Mouse (Mus musculus) cerebral cortex, adult 2 months (tissue): ENCODE data around the gene Cyp2d11.

Experiments
- WGBS: fragments of 180-500 bp; shearing (Covaris S2); methylation state at CpG from one replicate; pipeline ENCODE4 v1.1.7; 2018; 5-methylcytosine and 5-hydroxymethylcytosine counted together

Cyp2d11 gene

GRCm38 (mm10) chr15:82393922-82394321, at the start of gene Cyp2d11:
Cyp2d11 (minus strand) TSS chr15:82394022.
- WGBS, result 85% methylated on average over 2 of the region's 2 CpGs

DNA sequence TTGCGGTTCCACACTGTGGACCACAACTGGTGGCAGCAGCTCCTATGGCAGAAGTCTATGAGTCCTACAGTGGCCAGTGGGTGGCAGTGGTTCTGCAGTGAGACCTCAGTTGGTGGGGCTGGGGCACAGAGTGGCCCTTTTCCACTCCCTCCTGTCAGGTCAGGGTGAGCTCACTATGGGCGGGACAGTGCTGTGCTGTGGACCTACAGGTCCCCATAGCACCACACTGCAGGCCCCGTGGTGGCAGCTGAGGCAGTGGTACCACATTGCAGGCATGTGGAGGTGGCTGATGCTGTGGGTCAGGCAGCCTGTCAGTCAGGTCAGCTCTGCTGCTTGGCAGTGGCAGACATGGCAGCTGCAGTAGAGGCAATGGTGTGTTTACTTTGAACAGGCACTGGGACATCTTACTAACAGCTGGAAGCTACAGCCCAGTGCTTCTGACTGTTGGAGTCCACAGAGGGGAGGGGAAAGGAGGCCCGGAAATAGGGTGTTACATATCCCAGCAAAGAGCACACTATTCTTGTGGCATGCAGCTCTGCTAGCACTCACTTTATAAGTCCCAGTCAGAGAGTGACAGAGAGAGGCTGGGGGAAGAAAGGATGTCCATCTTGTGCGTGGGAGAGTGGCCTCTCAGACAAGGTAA, 44.3 kb upstream of the Cyp2d11 start:
- WGBS, result 75% methylated on average over 5 of the region's 5 CpGs

DNA sequence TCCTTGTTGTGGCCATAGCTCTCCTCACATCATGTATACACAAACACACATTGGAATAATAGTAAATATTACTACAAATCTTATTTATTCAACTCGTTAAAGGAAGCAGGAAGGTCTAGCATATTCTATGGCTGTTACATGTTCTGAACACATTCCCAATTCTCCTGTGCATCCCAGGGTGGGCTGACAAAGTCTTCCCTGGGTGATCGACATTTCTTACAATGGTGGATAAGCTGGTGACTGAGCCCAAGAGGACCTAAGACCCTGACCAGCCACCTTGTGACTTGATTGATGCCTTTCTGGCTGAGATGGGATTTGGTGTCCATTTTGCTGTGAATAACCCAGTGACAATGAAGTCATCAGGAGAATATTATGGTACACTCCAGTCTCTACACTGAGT, 41.8 kb upstream of the Cyp2d11 start:
- 84% methylated on average over 2 of the region's 2 CpGs for WGBS

DNA sequence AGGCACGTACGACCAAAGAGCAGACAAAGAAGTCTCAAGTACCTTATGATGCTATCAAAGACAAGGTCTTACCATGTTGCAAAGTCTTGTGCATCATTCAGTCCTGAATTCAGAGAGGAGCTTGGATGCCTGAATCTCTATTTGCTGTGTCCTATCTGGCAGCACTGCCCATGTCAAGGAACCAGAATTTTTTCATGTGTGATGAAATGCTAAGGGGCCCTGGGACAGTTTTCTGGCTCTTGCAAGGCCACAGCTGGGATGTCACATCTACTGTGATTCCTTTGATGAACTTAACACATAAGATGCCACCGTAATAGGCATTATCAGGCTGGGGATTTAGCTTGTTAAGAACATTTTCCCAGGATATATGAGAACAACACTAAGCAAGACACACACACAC, 41.2 kb upstream of the Cyp2d11 start:
- 82% methylated on average over 3 of the region's 3 CpGs for WGBS

DNA sequence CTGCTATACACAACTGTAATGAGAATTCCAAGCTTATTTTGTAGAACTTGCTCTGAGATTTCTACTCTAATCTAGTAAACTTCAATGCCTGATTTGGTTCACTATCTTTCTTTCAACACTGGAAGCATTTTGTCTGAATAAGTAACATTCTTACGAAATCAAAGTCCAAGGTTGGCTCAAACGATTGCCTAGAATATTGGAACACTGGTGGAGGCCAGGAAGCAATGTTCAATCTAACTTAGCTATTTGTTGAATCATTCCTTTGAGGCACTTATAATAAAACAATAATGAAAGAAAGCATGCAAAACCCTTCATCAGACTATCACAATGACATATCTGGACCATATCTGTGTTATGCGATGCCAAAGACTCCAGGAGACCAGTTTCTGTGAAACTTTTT, 40.7 kb upstream of the Cyp2d11 start:
- 88% methylated on average over 3 of the region's 3 CpGs for WGBS

GRCm38 (mm10) chr15:82433621-82434020, 39.8 kb upstream of the Cyp2d11 start:
- 96% methylated on average over 3 of the region's 3 CpGs for WGBS

GRCm38 (mm10) chr15:82433137-82433536, 39.3 kb upstream of the Cyp2d11 start, which contains the start of gene Cyp2d9:
Cyp2d9 (plus strand) TSS chr15:82433437.

DNA sequence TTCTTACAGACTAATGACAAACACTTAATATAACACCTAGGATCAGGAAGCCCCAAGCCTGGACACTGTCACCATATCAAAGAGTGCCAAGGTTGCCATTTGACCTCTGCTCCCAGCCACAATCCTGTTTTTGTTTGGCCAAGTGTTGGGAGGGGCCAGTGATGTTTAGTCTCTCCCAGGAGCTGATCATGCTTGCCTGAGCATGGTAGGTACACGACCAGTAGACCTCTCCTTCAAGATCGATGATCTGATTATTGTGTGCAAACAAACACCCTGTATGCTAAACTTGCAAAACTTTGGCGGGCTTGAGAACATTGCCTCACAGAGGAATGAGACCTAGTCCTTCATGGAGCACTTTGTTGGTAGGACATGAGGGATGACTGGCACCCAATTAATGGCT, 29.6 kb upstream of the Cyp2d11 start:
- WGBS, result 87% methylated on average over 3 of the region's 3 CpGs

- whole genome bisulfite sequencing, result 84% methylated on average over 4 of the region's 4 CpGs
Measured at GRCm38 (mm10) chr15:82422935-82423334, 29.1 kb upstream of the Cyp2d11 start.

DNA sequence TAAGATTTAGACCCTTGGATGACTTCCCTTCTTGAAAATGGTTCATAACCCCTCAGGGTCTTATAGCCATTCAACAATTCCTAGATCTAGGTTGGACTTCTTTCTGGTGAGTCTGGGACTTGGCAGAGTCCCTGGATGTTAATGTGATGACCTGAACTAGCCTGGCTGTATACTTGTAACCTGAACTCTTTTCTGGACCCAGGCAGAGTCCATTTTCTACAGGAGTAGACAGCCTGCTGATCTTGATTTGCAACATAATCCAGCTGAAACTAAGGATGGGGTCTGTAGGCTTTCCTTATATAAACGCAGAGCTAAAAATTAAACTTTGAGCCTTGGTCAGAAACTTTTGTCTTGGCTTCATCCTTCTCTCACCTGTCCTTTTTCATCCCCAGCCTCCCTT, 24.8 kb upstream of the Cyp2d11 start:
- 92% methylated on average over 1 of the region's 1 CpGs for WGBS

GRCm38 (mm10) chr15:82416797-82417789, 23.3 kb upstream of the Cyp2d11 start:
- WGBS, result 28% methylated on average over 16 of the region's 16 CpGs

DNA sequence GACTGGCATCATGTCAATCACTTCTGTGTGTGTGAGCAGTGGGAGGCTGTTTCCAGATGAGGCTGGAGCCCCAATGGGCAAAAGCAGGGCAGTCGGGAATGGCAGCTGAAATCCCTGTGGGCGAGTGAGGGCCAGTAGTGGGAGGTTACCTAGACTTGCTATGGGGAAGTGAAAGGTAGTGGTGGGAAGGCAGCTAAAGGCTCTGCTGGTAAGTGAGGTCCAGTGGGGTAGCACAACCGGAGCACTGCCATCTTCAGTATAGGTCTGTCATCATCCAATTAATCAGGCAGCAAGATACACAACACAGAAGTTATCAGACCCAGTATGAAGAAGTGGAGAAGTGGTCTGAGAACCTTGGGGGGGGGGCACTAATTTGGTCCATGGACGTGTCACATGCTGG, 13.7 kb upstream of the Cyp2d11 start:
- WGBS, result 81% methylated on average over 4 of the region's 4 CpGs

GRCm38 (mm10) chr15:82406981-82407380, 13.2 kb upstream of the Cyp2d11 start, which contains the start of gene Cyp2d10:
Cyp2d10 (minus strand) TSS chr15:82407195.
- WGBS, result 95% methylated on average over 6 of the region's 6 CpGs

DNA sequence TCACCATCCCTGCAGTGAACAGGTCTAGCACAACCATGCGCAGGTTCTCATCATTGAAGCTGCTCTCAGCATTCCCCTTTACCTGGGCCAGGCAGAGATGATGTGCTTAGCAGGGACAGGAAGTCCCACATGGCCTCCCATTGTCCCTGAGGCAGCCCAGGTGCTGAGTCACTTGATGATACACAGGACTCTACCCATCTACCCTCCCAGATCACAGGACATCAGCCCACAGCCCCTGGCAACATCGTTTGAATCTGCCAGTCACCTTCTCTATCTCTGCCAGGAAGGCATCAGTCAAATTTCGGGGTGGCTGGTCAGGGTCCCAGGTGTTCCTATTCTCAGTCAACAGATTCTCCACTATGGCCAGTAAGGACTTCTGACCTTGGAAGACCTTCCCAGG, 10.3 kb upstream of the Cyp2d11 start:
- 89% methylated on average over 3 of the region's 3 CpGs for WGBS

DNA sequence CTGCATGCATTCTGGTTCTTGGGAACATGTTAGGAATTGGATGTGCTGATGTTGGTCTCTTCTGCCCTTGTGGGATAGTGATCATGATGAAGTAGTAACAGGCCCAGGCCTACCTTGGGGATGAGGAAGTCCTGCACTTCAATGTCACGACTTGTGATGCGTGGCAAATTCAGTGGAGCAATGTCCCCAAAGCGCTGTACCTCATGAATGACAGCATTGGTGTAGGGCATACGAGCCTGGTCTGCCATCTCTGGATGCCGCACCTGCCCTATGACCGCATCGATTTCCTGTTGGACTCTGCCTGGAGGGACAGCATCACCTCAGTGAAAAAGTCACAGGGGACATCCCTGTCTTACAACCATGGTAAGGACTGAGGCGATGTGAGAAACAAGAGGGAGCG, 9.8 kb upstream of the Cyp2d11 start:
- 93% methylated on average over 9 of the region's 9 CpGs for WGBS

GRCm38 (mm10) chr15:82402741-82403140, 8.9 kb upstream of the Cyp2d11 start:
- WGBS, result 92% methylated on average over 6 of the region's 6 CpGs

GRCm38 (mm10) chr15:82401516-82401915, 7.7 kb upstream of the Cyp2d11 start:
- WGBS, result 78% methylated on average over 2 of the region's 2 CpGs

- WGBS, result 93% methylated on average over 3 of the region's 3 CpGs
Measured at GRCm38 (mm10) chr15:82395955-82396354, 2.1 kb upstream of the Cyp2d11 start.

DNA sequence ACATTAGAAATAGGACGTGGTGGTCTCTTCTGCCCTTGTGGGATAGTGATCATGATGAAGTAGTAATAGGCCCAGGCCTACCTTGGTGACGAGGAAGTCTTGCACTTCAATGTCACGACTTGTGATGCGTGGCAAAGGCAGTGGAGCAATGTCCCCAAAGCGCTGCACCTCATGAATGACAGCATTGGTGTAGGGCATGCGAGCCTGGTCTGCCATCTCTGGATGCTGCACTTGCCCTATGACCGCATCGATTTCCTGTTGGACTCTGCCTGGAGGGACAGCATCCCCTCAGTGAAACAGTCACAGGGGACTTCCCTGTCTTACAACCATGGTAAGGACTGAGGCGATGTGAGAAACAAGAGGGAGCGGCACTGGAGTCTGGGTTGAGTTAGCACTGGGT, 3.9 kb downstream of the Cyp2d11 start:
- WGBS, result 97% methylated on average over 10 of the region's 10 CpGs

- WGBS, result 95% methylated on average over 2 of the region's 2 CpGs
Measured at GRCm38 (mm10) chr15:82385729-82386128, 8.1 kb downstream of the Cyp2d11 start.

- WGBS, result 87% methylated on average over 2 of the region's 2 CpGs
Measured at GRCm38 (mm10) chr15:82382441-82382840, 11.4 kb downstream of the Cyp2d11 start.

GRCm38 (mm10) chr15:82380714-82381062, 13.1 kb downstream of the Cyp2d11 start:
- 49% methylated on average over 7 of the region's 7 CpGs for WGBS
